Mouse (Mus musculus): ENCODE results near the gene Cat.

GRCm38 (mm10) chr2:103492526-103492925 lies 7.6 kb upstream of the Cat start:
- no peak for TF ChIP-seq CTCF (IDR thresholded peaks at IDR 0.05)
- TF ChIP-seq EP300 (IDR thresholded peaks at IDR 0.05): no peak

All from lung, postnatal 0 days (tissue).